Mouse (Mus musculus): ENCODE measurements around the gene Grk4.

The Grk4 gene

DNA sequence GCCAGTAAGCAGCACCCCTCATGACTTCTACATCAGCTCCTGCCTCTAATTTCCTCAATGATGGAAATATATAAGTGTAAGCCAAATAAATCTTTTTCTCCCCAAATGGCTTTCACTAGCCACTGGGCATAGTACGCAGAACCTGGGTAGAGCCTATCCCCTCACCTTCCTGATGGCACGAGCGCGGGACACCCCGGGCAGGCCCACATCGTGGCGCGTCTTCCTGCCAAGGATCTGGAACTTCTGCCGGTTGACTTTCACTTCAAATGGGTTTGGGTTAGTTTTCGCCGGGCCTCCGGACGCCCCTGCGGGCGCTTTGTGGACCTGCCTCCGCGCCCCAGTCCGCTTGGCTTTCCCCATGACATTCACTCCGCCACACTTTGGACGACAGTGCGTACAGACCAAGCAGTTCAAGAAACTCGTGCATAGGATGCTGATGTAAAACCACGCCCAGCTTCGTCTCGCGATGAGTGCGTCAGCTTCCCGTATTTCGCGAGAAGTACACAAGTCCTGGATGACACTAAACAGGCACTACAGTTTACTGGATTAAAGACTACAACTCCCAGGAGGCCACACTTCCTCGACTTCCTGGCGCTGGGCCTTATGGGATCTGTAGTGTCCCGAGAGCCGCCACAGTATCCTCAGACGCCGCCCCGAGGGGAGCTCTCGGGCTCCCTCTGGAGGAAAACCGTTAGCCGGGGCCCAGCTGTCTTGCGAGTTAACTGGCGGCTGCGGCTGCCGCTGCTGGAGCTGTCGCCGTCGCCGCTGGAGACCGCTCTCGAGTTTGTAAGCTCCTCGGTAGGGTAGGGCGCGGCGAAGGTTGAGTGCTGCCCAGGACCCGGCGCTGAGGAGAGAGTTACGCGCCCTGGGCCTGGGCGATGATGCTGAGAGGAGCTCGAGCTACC is at the start of gene Grk4, which contains the start of gene Nop14:
Gene Grk4 (plus strand): TSS at position 694 of the 905 bp plus-strand sequence.
Gene Nop14 (minus strand): TSS at position 463 of the 905 bp plus-strand sequence.
- DNase-seq (ENCODE audit: low spot score in 2 of 2), result peak; percentile 99

DNA sequence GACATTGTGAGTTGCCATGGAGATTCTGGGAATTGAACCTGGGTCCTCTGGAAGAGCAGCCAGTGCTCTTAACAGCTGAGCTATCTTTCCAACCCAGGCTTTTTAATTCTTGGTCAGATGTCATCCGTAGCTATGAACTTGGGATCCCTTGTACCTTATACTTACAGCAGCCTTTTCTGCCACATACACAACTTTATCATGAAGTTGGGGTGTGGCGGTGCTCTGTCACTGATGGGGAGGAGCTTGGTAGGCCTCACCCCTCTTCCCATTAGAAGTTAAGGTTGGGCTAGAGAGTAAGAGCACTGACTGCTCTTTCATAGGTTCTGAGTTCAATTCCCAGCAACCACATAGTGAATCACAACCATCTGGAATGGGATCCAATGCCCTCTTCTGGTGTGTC is 27.2 kb upstream of the Grk4 start:
- no peak for DNase-seq (ENCODE audit: low spot score in 2 of 2)

DNA sequence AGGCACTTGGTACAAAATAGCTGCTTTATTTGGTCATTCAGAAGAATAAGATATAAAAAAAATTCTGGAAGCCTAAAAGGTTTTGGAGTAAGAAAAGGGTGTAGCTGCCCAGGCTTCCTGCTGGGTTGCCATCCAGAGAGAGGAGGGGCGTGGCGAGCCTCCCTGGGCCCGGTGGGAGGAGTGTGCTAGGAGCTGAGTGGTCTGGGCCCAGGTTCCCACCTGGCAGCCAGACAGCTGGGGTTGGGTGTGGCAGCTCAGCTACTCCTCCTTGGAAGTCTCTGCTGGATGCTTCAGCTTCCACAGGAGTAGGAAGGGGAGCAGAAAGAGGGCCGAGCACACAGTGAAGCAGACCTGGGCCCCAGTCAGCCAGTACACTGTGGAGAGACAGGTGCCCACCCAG is 26.5 kb upstream of the Grk4 start:
- DNase-seq (ENCODE audit: low spot score in 2 of 2), result no peak

DNA sequence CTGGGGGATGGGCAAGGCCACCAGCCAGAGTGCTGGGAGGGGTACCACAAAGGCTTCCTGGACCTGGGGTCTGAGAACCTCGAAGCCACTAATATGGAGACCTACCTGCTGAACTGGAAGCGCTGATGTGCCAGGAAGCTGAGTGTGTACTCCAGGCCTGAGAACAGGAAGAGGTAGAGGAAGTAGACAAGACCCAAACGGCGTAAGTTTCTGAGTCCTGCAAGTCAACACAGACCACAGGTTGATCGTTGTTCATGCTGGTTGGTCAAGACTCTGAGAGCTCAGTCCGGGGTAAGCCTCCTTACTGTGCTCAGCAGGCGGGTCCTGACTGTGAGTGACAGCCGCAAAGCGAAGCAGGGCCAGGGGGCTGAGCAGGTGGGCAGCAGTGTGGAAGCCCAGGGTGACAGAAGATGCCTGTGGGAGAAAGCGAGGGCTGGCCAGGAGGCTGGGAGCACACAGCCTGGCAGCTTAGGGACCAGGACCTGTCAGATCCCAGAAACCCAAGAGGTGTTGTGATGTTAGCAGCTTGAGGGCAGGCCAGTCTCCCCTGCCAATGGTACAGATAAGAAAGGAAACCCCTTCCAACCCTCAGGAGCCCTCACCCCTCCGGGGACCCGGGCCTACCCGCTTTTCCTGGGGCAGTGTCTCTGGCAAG is 25.3 kb upstream of the Grk4 start:
- peak; percentile 30 to 70 for DNase-seq (ENCODE audit: low spot score in 2 of 2)

DNA sequence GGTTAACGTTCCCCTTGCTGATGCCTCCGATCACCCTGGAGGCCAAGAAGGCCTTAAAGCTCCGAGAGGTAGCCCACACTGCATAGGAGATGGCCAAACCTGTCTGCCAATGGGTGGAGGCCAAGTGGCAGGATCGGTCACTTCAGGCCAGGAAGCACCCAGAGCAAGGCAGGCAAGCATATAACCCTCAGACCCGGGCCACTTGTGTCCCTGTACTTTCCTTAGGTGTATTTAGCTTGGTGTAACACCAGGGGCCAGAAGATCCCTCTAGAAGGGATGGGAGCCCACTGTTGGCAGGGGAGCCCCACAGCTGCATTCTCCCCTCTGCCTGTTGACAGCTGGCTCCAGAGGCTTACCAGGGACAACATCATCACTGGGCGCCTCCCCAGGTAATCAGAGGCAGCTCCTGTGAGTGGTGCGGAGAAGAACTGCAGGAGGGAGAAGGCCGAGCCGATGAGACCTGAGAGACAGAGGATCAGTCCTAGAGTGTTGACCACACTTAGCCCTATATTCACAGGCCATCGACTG is 24.4 kb upstream of the Grk4 start:
- DNase-seq (ENCODE audit: low spot score in 2 of 2), result no peak

DNA sequence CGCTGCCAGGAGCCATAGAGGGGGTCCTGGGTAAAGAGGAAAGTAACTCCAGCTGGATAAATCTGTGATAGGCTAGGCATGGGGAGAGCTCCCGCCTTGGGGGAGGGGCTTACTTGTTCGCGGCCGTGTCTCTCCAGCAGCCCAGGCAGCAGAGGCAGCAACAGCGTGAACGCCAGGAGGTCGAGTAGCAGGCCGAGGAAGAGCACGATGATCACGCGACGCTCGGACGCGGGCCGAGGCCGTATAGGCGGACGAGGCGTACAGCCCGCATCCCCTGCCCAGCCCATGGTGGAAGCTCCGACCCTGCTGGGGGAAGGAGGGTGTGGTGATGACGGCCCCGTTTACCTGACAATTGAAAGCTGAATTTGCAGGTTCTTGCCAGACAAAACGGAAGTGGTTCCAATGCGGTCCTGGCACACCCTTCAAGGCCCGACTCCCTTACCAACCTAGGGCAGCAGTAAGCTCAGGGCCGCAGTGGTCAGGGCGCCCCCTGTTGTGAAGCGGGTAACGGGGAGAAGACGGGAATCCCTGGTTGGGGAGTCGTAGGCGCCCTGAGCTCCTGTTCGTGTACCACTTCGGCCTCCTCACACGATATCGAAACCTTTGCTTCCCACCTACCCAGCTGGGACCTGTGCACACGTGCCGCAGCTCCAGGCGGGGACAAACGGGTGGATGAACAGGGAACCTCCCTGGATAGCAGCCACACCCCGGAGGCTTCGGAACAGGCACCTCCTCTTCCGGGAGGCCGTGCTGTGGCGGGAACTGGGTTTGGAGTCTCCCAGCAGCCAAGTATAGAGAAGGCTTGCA is 23.5 kb upstream of the Grk4 start, which contains the start of gene Mfsd10:
Gene Mfsd10 (minus strand): TSS at position 732 of the 807 bp plus-strand sequence.
- DNase-seq (ENCODE audit: low spot score in 2 of 2), result peak; percentile 77 to 87

DNA sequence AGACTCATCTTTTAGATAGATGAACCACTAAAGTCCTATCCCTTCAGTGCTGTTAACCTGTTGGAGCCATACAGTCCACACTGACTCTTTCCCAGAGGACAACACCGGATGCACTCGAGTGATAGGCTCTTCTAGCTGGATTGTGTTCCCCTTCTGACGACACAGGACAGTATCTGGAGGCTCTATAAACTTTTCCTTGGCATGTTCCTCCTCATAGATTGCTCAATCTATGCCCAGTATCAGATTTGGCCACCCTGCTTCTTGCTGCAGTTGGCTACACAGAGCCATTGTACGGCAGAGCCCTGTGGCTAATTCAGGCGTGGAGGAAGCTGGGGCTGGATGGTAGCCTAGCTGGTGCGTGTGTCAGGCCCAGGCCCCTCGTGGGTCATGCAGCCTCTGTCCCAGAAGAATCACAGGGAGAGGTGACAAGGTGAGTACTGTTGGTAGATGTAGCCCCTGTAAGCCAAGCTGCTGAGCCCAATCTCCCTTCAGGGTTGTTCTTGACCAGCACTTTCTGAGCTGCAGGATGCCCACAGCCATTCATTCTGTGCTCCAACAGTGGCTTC is 22.5 kb upstream of the Grk4 start:
- no peak for DNase-seq (ENCODE audit: low spot score in 2 of 2)

DNA sequence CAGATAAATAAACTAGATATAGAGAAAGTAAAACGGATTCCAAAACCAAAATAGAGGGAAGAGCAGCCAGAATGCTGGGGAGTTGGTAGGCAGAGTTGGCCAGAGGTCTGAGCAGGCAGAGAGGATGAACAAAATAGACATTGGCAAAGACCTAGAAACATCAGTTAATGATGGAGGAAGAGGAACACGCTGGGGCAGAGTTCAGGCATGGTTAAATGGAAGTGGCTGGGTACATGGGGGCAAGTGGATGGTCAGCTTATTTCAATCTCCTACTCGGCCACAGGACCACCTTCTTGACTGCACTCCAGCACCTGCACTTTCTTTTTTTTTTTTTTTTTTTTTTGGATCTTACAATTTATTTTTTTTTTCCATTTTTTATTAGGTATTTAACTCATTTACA is 18.2 kb upstream of the Grk4 start:
- DNase-seq (ENCODE audit: low spot score in 2 of 2), result no peak

DNA sequence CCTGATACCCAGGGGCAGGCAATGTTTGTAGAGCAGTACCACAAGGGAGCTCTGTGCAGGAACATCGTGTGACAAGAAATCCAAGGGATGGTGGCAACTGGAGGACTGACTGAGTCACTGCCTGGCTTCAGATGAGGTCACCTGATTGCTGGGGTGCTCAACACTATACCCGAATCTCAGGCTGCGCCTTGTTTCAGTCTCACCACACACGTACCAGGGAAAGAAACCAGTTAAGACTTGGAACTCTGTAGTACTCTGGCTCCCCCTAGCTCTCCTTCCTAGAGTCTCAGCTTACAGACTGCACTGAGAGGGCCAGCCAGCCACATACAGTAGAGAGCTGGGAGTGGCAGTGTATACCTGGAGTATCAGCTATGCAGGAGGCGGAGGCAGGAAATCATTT is 17.2 kb upstream of the Grk4 start:
- peak in 1 of 2 experiments; percentile 36 for DNase-seq (ENCODE audit: low spot score in 2 of 2)

DNA sequence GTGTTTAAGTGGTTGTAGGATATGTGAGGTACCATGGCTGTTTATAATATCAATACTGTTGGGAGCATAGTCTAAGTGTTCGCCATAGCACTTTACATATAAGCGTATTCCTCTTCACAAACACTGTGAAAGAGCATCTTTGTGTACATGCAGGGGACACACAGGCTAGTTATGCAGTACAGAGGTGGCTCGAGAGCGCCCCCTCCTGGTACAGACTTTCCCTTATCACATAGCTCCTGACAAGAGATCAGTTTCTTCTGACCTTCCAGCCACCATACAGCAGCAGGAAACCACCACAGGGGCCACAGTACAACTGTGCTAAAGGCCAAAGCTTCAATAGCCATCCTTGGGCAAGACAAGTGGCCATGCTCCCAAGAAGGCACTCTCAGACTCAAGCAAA is 12.6 kb upstream of the Grk4 start:
- peak; percentile 76 to 91 for DNase-seq (ENCODE audit: low spot score in 2 of 2)

DNA sequence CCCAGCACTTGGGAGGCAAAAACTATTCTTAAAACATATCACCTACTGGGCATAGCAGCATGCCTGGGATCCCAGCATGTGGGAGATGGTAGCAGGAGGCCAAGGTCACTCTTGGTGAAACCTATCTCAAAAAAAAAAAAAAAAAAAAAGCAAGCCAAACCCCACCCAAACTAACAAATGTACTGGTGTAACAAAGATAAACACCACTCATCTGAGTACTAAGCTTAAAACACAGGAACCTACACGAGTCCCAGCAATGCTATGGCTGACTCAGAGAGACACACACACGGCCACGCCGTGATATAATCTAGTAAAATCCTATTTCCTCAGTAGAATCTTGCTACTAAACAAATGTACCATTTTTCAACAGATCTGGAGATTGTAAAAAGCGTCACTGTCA is 7.2 kb upstream of the Grk4 start:
- no peak for DNase-seq (ENCODE audit: low spot score in 2 of 2)

DNA sequence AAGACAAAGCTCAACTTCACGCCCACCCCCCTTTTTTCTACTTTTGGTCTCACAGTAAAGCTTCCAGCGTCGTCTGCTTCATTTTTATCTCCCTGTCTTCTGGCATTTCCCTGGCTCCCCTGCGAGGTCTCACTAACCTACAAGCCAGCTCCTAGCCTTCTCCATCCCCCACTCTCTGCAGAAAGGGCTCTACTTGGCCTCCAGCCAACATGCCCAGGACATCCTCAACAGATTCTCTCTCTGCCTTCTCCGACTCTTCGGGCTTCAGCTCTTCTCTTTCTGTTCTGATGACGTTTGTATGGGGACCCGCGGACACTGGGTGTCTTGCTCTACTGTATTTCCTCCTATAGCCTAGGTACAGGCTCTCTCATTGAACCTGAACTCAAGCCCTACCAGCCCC is 5.3 kb upstream of the Grk4 start:
- DNase-seq (ENCODE audit: low spot score in 2 of 2), result no peak

DNA sequence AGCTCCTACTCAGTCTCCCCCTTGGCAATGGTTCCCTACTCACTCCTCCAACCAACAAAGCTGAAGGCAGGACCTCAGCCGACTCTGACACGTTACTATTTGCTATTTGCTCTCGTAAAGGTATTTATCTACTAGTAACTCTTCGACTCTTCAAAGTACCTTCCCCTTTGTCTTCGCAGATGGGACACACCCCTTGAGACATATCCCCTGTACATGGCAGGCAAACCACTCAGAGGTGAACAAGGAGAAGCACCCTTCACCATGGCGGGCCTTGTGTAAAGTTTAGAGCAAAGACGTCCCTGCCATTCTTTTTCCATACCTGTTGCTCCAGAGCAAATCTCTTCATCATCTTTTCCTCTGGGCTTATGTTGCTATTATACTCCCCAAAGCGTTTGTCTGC is 2.6 kb upstream of the Grk4 start:
- DNase-seq (ENCODE audit: low spot score in 2 of 2), result no peak

DNA sequence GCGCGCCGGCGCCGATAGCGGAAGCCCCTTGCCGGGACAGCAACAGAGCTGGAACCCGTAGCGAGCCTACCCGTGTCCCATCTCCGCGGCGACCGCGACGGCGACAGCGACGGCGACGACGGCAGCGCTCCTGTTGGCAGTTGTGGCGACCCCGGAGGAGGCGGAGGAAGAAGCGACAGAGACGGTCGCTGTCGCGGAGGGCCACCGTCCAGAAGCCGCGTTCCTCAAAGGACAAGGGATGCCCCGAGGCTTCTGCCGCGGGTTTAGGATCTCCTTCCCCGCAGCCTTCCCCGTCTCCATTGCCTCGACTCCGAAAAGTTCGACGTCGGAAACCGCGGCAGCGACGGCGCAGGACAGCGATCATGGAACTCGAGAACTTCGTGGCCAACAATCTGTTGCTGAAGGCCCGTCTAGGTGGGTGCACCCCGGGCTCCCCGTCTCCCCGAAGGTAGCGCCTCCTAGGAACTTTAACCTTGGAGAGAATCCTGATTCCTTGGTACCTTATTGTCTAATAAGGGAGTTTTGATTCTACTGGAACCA is 482 bp downstream of the Grk4 start:
- DNase-seq (ENCODE audit: low spot score in 2 of 2), result no peak

DNA sequence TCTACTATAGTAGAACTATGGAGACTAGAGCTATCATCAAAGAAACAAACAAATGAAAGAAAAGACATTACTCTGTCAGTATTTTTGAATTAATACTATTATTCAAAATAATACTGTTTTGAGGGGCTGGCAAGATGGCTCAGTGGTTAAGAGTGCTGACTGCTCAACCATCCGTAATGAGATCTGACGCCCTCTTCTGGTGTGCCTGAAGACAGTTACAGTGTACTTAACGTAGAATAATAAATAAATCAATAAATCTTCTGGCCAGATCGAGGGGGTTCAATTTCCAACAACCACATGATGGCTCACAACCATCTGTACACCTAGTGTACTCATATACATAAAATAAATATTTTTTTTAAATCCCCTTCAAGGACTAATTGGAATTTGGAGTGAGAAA is 1.7 kb downstream of the Grk4 start:
- DNase-seq (ENCODE audit: low spot score in 2 of 2), result peak in 1 of 2 experiments; percentile 29

DNA sequence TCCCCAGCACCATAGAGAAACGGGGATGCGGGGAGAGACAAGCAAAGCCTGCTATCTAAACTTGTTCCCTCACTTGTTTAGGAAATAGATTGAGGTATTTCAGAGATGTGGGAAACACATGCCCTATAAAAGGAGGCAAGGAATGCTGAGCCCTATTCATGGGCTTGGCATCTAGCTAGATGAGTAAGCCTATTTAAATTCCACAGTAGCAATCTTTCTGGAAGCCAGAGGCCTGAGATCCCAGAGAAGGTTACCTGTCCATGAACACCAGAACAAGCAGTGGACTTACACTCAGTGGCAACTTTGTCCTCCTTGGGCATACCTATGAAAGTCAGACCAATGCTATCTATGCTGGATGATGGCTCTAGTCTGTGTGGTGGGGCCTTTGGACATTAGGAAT is 3.1 kb downstream of the Grk4 start:
- DNase-seq (ENCODE audit: low spot score in 2 of 2), result peak in 1 of 2 experiments; percentile 17

DNA sequence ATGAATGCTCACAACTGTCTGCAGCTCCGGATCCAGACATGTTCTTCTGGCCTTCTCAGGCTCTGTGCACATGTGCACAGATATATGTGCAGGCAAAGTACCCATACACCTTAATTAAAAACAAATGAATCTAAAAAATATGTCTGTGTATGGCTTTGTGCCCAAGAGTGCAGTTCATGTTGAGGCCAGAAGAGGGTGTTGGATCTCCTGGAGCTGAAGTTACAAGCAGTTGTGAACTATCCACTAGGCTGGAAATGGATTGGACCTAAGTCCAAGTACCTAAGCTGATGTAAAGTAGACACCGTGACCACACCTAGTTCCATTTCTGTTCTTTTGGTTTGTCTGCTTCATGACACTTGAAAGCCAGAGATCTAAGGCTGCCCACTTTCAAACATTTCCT is 9.3 kb downstream of the Grk4 start:
- peak in 1 of 2 experiments; percentile 48 for DNase-seq (ENCODE audit: low spot score in 2 of 2)

DNA sequence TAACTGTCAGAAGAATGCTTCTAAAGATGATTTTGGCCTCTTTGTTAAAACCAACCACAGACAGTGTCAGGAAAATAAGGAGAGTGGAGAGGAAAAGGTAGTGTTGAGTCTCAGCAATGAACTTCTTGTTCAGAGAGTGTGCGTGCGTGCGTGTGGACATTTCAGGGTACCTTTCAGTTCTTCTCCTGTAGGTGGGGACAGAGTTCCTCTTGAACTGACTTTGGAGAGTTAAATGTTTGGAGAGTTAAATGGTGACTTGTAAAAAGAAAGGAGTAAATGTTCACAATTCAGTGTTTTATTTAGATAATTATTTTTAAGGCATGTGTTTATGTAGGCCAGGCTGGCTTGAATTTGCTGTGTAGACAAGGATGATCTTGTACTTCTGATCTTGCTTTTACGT is 10.1 kb downstream of the Grk4 start:
- peak in 1 of 2 experiments; percentile 50 for DNase-seq (ENCODE audit: low spot score in 2 of 2)

DNA sequence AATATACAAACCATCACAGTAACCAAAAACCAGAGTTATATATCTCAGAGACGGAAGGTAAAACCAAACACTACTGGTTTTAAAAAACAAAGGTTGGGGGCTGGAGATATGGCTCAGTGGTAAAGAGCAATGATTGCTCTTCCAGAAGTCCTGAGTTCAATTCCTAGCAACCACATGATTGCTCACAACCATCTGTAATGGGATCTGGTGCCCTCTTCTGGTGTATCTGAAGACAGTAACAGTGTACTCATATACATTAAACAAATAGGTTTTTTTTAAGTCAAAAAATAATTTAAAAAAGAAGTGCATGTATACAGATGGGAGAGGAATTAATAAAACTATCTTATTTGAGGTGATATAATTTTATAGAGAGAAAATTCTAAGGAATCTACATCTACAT is 29.7 kb downstream of the Grk4 start:
- DNase-seq (ENCODE audit: low spot score in 2 of 2), result no peak

DNA sequence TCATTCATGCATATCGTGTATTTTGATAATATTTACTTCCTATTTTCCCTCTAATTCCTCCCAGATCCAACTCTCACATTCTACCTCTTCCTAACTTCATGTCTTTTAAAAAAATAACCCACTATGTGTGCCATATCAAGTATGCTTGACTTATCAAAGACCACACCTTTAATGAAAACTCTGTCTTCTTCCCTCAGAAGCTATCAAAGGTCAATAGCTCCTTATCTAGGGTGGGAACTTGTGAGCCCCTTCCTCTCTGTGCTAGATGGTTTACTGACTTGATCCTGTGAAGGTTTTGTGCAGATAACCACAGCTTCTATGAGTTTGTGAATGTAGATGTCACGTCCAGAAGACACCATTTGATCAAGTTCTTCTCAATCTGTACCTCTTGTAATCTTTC is 32.6 kb downstream of the Grk4 start:
- no peak for DNase-seq (ENCODE audit: low spot score in 2 of 2)

DNA sequence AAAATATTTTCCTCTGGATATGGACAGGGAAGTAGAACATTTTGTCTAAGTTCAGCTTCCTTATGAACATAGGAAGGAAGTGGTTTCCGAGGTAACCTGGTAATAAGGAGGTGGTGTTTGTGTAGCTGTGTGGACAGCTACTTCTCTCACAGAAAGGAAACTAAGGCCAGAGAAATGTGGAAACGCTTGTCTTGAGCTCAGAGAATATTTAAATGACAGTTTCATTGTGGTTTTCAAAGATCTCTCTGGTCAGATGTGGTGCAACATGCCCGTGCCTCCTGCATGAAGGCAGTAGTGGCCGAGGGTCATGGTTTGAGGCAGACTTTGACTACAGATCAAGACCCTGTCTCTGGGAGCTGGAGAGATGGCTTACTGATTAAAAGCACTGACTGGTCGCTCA is 35.3 kb downstream of the Grk4 start:
- DNase-seq (ENCODE audit: low spot score in 2 of 2), result no peak

All from spleen, postnatal 4 days (tissue).